Comparison of ENCODE assay signal across 19 mouse cellular contexts in genomic region chr12:81063336-81063955, GRCm38 (mm10). TPM values are rescaled to one million over a fixed set of nuclear protein-coding genes. Genes with fewer than 3 reads are reported as not detected.
DNase-seq lines count a peak whose midpoint lies in the region.
"Had no signal": no experiment of that assay in that cellular context is flagged by ENCODE, and none has a peak within 500 bp of the region (broad histone marks: within the 10 kb centered on the region; RNA-seq: fewer than 3 reads in every experiment).

No protein-coding gene starts in this region.

- peak; percentile 71 for DNase-seq in heart, adult 11 months
- DNase-seq in heart, embryonic 10.5 days (ENCODE audit: low spot score): no peak
- DNase-seq in thymus, adult 18-20 months: peak; percentile 49 to 75
- peak; percentile 77 for DNase-seq in thymus, postnatal 14 days
- no peak for DNase-seq in left cerebral cortex, postnatal 25 days (ENCODE audit: low spot score in 2 of 2)
- DNase-seq in cerebellum, postnatal 4 days (ENCODE audit: low spot score in 2 of 2): no peak
- no peak for DNase-seq in gastrocnemius, postnatal 4 days (ENCODE audit: low spot score in 2 of 2)
- DNase-seq: adrenal gland, postnatal 14 days; cerebellum, adult 11-12 months; cerebellum, adult 9-11 months; cerebellum, postnatal 36 days; gastrocnemius, postnatal 10 days; heart, postnatal 4 days had no signal

- intact Hi-C loops in left cerebral cortex, postnatal 25 days (cut with DNase I): no loop called here

- 76% methylated on average over 6 of the region's 6 CpGs for WGBS in heart, embryonic 10.5 days

- H3K27me3 ChIP-seq in heart, embryonic 10.5 days (ENCODE audit: insufficient read depth, poor library complexity, severe bottlenecking): no peaks in the 10 kb centered on the region; the same call in 1 of the 2 replicates
- H3K27me3 ChIP-seq: embryonic facial prominence, embryonic 15.5 days; forebrain, embryonic 15.5 days; heart, embryonic 15.5 days; hindbrain, embryonic 12.5 days had no signal

- H3K4me3 ChIP-seq in heart, embryonic 10.5 days: no peak overlapping the region
- H3K4me3 ChIP-seq: embryonic facial prominence, embryonic 15.5 days; erythroblast, embryonic 14.5 days; forebrain, embryonic 10.5 days; forebrain, embryonic 15.5 days; heart, embryonic 15.5 days; hindbrain, embryonic 12.5 days had no signal

- no peaks in the 10 kb centered on the region for H3K36me3 ChIP-seq in heart, embryonic 10.5 days
- H3K36me3 ChIP-seq: embryonic facial prominence, embryonic 15.5 days; forebrain, embryonic 10.5 days; forebrain, embryonic 15.5 days; heart, embryonic 15.5 days; hindbrain, embryonic 12.5 days had no signal

- no peaks in the 10 kb centered on the region; the same call in 1 of the 2 replicates for H3K4me1 ChIP-seq in heart, embryonic 10.5 days
- H3K4me1 ChIP-seq: embryonic facial prominence, embryonic 15.5 days; forebrain, embryonic 10.5 days; forebrain, embryonic 15.5 days; heart, embryonic 15.5 days; hindbrain, embryonic 12.5 days had no signal

- no peak overlapping the region for H3K27ac ChIP-seq in heart, embryonic 10.5 days
- H3K27ac ChIP-seq: embryonic facial prominence, embryonic 15.5 days; forebrain, embryonic 10.5 days; forebrain, embryonic 15.5 days; heart, embryonic 15.5 days; hindbrain, embryonic 12.5 days had no signal

- no peaks in the 10 kb centered on the region for H3K9me3 ChIP-seq in heart, embryonic 10.5 days
- H3K9me3 ChIP-seq: embryonic facial prominence, embryonic 15.5 days; forebrain, embryonic 10.5 days; forebrain, embryonic 15.5 days; heart, embryonic 15.5 days; hindbrain, embryonic 12.5 days had no signal

RNA-seq across cellular contexts. Expression of gene Smoc1, which starts 36.8 kb away (rescaled TPM):
- polyA plus RNA-seq in heart, embryonic 10.5 days (2016; fragmentation: Nextera tagmentation; extraction: Ambion mirVana): 4.3 and 6.2 TPM in 2 replicates
- total RNA-seq in left cerebral cortex, postnatal 25 days (2021): 1 to 10 TPM; 7.3 to 9.3 TPM
- total RNA-seq in gastrocnemius, postnatal 4 days (2021): 10 to 100 TPM in 1 of 2 experiments, 1 to 10 TPM in 1; 7.0 to 11.9 TPM

Comparison
In these comparisons a context has a peak if more than half of its experiments do, and no peak if none do; other contexts are left out.
1. DNase-seq: peak in heart, adult 11 months (single experiment), thymus, adult 18-20 months (2 of 2) and thymus, postnatal 14 days (single experiment); none in heart, embryonic 10.5 days (single experiment), left cerebral cortex, postnatal 25 days (0 of 2), cerebellum, postnatal 4 days (0 of 2) and gastrocnemius, postnatal 4 days (0 of 2).